Mouse (Mus musculus) liver, embryonic 14.5 days (tissue): ENCODE results near the gene Sh3rf1.

ENCODE experiments used
- CTCF ChIP-seq: IDR thresholded peaks from 2 replicates; pipeline ENCODE4 v1.5.1; 2016; ENCODE audit warnings: antibody characterized with exemption, low read depth, control low read depth
- EP300 ChIP-seq: IDR thresholded peaks from 2 replicates; pipeline ENCODE4 v1.6.1; 2016; ENCODE audit warnings: antibody characterized with exemption, low read depth

- no peak for TF ChIP-seq CTCF
- TF ChIP-seq EP300 = no peak
Observed at GRCm38 (mm10) chr8:61344435-61344834, 120.8 kb downstream of the Sh3rf1 start.
